Mouse (Mus musculus) lung, embryonic 16.5 days (tissue): ENCODE results near the gene Zbtb25. TPM values are rescaled to one million over a fixed set of nuclear protein-coding genes. Genes with fewer than 3 reads are reported as not detected.

Source experiments
- ATAC-seq: fragments of 200-750 bp; cut with Nextera tagmentation; 2 replicates; pipeline ENCODE4 v1.8.0; 2017; ENCODE audit warnings: low read depth, mild to moderate bottlenecking, moderate library complexity
- H3K27ac ChIP-seq: fragments of 300-500 bp; sonication (generic); 2 replicates; pipeline ENCODE4 v1.5.1; 2014; ENCODE audit warnings: mild to moderate bottlenecking, control low read depth, low read length
- H3K27me3 ChIP-seq: fragments of 300-500 bp; sonication (generic); 2 replicates; pipeline ENCODE4 v1.6.1; 2014; ENCODE audit warnings: low read depth, low read length, mixed read lengths; ENCODE audit not compliant: control insufficient read depth, insufficient read depth
- H3K36me3 ChIP-seq: fragments of 300-500 bp; sonication (generic); 2 replicates; pipeline ENCODE4 v1.6.1; 2014; ENCODE audit warnings: low read length; ENCODE audit not compliant: control insufficient read depth, insufficient read depth
- H3K4me1 ChIP-seq: fragments of 300-500 bp; sonication (generic); replicated peaks from 2 replicates; pipeline ENCODE4 v1.6.1; 2014; ENCODE audit warnings: low read length, mixed read lengths; ENCODE audit not compliant: control insufficient read depth, insufficient read depth
- H3K4me2 ChIP-seq: fragments of 300-500 bp; sonication (generic); 2 replicates; pipeline ENCODE4 v1.6.1; 2014; ENCODE audit warnings: low read depth, low read length, control low read depth
- H3K4me3 ChIP-seq: fragments of 300-500 bp; sonication (generic); 2 replicates; pipeline ENCODE4 v1.5.1; 2014; ENCODE audit warnings: mild to moderate bottlenecking, low read length, control low read depth
- H3K9ac ChIP-seq: fragments of 300-500 bp; sonication (generic); 2 replicates; pipeline ENCODE4 v1.6.1; 2014; ENCODE audit warnings: low read length, control low read depth
- H3K9me3 ChIP-seq: fragments of 300-500 bp; sonication (generic); 2 replicates; pipeline ENCODE4 v1.6.1; 2016; ENCODE audit warnings: low read length; ENCODE audit not compliant: control insufficient read depth
- WGBS: fragments of 180-500 bp; shearing (Covaris S2); extraction: QIAGEN DNeasy Blood & Tissue Kit; methylation state at CpG from one replicate; pipeline ENCODE4 v1.1.7; 2014; 5-methylcytosine and 5-hydroxymethylcytosine counted together
- polyA plus RNA-seq: library from polyadenylated mRNA; unstranded; fragments of >200 nt; fragmentation: Nextera tagmentation; extraction: Ambion mirVana; gene quantifications from 2 replicates; pipeline ENCODE4 v1.2.1, GENCODE M21; 2015

Gene Zbtb25
- polyA plus RNA-seq, 1 experiment from 2014 or later, result 16.9 TPM

DNA sequence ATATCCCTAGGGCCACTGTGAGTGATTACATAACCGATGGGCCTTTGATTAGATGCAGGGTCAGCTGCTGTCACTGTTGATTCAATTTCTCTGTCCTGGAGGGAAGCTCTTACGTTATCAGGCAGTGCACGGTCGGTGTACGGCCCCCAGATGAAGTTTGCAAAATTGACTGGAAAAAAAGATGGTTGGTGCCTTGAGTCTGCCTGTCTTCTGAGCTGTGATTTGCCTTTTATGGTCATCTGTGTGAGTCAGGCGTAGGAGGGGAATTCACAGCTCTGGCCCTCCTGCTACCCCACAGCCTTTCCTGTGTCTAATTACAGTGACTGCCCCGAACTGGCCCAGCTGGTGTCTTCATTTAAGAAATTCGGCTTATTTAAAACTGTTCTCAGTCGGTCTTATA is 61.4 kb downstream of the Zbtb25 start:
- H3K27me3 ChIP-seq, result no peaks in the 10 kb centered on the region
- H3K36me3 ChIP-seq, result peaks cover 8% of the 10 kb centered on the region
- peaks cover 25% of the 10 kb centered on the region for H3K4me1 ChIP-seq
- no peak overlapping the region; the same call in 1 of the 2 replicates for H3K4me2 ChIP-seq
- WGBS, result 31% methylated on average over 9 of the region's 9 CpGs
- no peak overlapping the region for H3K4me3 ChIP-seq
- H3K27ac ChIP-seq, result peak overlapping the region; percentile 86
- no peak overlapping the region for H3K9ac ChIP-seq
- H3K9me3 ChIP-seq, result no peaks in the 10 kb centered on the region
- peak; percentile 59 for ATAC-seq

DNA sequence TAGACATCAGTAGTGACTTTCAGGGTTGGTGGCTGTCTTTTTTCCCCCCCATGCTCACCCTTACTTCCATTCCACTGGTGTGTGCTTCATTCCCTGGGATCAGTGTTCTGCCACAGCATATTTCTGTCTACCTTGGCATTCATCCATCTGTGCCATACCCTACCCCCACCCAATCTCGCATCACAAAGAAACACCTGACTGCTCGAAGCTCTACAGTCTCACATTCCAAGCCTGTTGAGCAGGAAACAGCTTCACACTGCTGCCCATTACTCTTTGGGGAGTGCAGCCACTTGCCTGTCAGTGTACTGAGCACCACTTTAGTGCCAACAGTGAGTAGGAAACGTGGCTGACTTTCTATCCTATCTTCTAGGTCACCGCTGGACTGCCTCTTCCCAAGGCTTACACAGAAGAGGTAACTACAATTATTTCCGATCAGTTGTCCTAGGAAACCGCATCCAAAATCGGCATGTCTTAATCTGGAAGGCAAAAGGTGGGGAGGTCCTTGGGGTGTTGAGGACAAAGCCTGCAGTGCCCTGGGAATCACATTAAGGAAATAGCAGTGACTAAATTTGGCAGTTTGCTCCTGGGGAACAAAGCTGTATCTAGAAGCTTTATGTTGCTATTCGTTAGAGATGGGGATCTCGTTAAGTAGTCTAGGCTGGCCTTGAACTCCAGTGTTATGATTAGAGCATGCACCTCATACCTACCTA is 62.4 kb downstream of the Zbtb25 start:
- no peaks in the 10 kb centered on the region for H3K9me3 ChIP-seq
- ATAC-seq, result peak; percentile 84
- H3K36me3 ChIP-seq, result peaks cover 4% of the 10 kb centered on the region; the same call in 1 of the 2 replicates
- H3K4me1 ChIP-seq, result peaks cover 25% of the 10 kb centered on the region
- H3K27me3 ChIP-seq, result no peaks in the 10 kb centered on the region
- H3K4me2 ChIP-seq, result no peak overlapping the region
- 70% methylated on average over 9 of the region's 9 CpGs for WGBS
- peak overlapping the region; percentile 86 for H3K27ac ChIP-seq
- no peak overlapping the region for H3K4me3 ChIP-seq
- H3K9ac ChIP-seq, result peak overlapping the region; percentile 29; the same call in 1 of the 2 replicates

DNA sequence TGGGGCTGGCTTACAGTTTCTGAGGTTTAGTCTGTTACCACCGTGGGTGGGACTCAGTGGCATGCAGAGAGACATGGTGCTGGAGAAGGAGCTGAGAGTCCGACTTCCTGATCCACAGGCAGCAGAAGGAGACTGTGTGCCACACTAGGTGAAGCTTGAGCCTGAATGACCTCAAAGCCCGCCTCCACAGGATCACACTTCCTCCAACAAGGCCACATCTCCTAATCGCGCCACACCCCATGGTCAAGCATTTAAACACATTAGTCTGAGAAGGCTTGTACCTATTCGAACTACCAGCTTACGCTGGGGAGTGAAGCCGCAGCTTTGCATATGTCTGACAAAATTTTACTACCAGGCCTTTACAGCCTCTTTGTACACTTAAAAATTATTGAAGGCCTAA is 64.3 kb downstream of the Zbtb25 start:
- WGBS, result 86% methylated on average over 8 of the region's 8 CpGs
- H3K27me3 ChIP-seq, result no peaks in the 10 kb centered on the region
- no peak overlapping the region for H3K4me2 ChIP-seq
- H3K27ac ChIP-seq, result 0 out of 2 replicates have a peak overlapping the region, but pooled peaks have one; percentile 3
- H3K9ac ChIP-seq, result no peak overlapping the region
- no peak overlapping the region for H3K4me3 ChIP-seq
- peaks cover 20% of the 10 kb centered on the region for H3K4me1 ChIP-seq
- H3K36me3 ChIP-seq, result peaks cover 7% of the 10 kb centered on the region
- H3K9me3 ChIP-seq, result no peaks in the 10 kb centered on the region
- ATAC-seq, result no peak

DNA sequence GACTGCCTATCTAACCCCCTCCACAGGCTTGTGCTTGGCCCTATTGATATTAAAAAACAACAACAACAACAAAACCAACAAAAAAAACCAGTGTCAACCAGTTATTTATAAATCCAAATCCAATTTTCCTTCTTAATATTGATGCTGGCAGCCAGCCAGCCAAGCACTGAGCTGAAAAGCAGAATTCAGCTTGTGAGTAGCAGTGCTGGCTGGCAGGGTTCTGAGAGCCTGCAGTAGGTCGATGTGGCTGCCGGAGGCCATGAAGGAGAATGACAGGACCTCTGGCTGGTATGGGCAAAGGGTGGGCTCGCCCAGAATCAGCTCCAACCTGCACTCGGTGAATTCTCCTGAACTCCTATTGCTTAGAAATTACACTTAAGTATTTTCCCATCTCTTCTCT is 65.2 kb downstream of the Zbtb25 start:
- H3K4me3 ChIP-seq, result no peak overlapping the region
- H3K27me3 ChIP-seq, result no peaks in the 10 kb centered on the region
- no peak overlapping the region for H3K9ac ChIP-seq
- H3K9me3 ChIP-seq, result no peaks in the 10 kb centered on the region
- H3K27ac ChIP-seq, result no peak overlapping the region
- ATAC-seq, result no peak
- peaks cover 21% of the 10 kb centered on the region for H3K4me1 ChIP-seq
- no peak overlapping the region for H3K4me2 ChIP-seq
- WGBS, result 60% methylated on average over 4 of the region's 4 CpGs
- peaks cover 7% of the 10 kb centered on the region for H3K36me3 ChIP-seq

DNA sequence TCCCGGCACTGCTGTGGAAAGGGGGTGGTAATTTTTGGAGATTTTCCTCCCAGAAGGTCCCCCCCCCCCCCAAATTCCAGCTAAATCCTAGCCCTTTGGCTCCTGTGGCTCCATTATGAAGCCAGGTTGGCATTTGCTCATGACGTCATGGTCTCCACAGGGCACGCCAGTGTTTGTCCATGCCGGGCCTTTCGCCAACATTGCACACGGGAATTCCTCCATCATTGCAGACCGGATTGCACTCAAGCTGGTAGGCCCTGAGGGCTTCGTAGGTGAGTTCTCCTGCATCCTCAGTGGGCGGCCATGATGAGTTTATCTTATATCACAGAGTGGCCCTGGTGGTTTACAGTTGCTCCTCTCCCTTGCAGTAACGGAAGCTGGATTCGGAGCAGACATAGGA is 65.9 kb downstream of the Zbtb25 start:
- 71% methylated on average over 11 of the region's 11 CpGs for WGBS
- H3K27me3 ChIP-seq, result no peaks in the 10 kb centered on the region
- no peak overlapping the region for H3K4me2 ChIP-seq
- H3K4me1 ChIP-seq, result peaks cover 28% of the 10 kb centered on the region
- no peaks in the 10 kb centered on the region for H3K9me3 ChIP-seq
- H3K9ac ChIP-seq, result no peak overlapping the region
- ATAC-seq, result no peak
- no peak overlapping the region for H3K27ac ChIP-seq
- H3K4me3 ChIP-seq, result no peak overlapping the region
- H3K36me3 ChIP-seq, result peaks cover 7% of the 10 kb centered on the region

DNA sequence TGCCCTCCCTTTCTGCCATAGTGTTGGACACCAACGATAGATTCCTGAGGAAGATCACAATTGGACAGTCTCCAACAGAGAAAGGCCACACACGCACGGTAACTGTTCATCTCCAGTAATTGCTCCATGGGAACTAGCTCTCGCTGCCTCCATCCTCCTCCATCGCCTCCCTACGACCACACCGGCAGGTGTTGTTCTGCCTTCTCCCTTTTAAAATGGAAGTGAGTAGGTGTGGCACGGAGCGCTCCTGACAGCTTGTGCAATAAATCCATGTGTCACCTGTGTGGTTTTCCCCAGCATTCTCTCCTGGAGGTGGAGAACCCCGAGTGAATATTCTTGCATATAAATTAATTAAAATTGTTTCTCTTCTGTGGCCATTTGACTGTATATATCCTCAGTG is 69.0 kb downstream of the Zbtb25 start:
- Histone ChIP-seq H3K9me3 (no peaks in the 10 kb centered on the region), H3K4me2 (no peak overlapping the region), H3K27me3 (no peaks in the 10 kb centered on the region), H3K4me1 (peaks cover 10% of the 10 kb centered on the region), H3K9ac (no peak overlapping the region), H3K27ac (peak overlapping the region; percentile 75), H3K36me3 (peaks cover 20% of the 10 kb centered on the region), H3K4me3 (no peak overlapping the region)
- WGBS, result 83% methylated on average over 10 of the region's 10 CpGs
- no peak for ATAC-seq

DNA sequence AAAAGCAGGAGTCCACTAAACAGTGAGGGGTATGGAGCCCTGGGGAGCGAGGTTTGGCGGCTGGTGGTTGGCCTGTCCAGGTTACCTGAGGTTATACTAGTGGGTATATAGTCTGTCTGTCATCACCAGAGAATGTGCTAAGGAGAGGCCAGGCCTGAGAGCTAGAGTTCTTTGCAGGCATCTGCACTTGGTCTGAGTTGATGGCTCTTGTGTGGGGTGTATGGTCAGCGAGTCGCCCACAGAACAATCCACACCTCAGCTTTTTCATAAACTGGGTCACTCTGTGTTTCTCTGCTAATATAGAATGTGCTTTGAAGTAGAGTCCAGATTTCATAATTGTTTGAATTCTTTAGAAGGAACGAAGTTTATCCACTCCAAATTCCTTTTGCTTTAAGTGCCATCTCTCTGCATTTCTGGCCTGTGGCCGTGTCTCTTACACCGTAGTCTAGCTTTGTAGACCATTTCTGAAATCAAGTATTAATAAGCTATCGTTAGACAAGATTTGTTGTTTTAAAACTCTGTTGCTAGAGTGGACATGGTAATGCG is 70.0 kb downstream of the Zbtb25 start:
- peak overlapping the region; percentile 83 for H3K27ac ChIP-seq
- no peaks in the 10 kb centered on the region for H3K27me3 ChIP-seq
- H3K9ac ChIP-seq, result no peak overlapping the region
- WGBS, result 58% methylated on average over 9 of the region's 9 CpGs
- peaks cover 19% of the 10 kb centered on the region for H3K36me3 ChIP-seq
- peaks cover 10% of the 10 kb centered on the region for H3K4me1 ChIP-seq
- no peak overlapping the region for H3K4me3 ChIP-seq
- no peaks in the 10 kb centered on the region for H3K9me3 ChIP-seq
- H3K4me2 ChIP-seq, result no peak overlapping the region
- ATAC-seq, result peak; percentile 89

DNA sequence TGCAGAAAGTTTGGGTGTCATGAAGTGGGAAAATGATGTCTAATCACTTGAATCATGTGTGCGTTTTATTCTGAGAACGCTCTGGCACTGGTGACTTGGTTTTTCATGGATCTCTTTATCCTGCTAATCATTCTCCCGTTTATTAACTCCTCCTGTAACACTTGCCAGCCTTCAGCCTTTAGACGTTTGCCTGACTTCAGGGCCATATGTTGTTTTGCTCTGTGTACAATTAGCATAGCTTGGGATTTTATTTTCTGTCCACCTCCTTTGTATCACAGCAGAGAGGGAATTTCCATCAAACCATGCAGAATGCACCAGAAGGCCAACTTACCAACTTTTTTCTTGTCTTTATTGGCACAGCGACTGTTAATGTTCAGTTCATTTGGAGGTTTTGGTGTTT is 71.6 kb downstream of the Zbtb25 start:
- Histone ChIP-seq H3K9ac (no peak overlapping the region), H3K27ac (peak overlapping the region; percentile 83), H3K36me3 (peaks cover 23% of the 10 kb centered on the region), H3K4me2 (no peak overlapping the region), H3K9me3 (no peaks in the 10 kb centered on the region), H3K4me3 (no peak overlapping the region), H3K4me1 (peaks cover 10% of the 10 kb centered on the region), H3K27me3 (no peaks in the 10 kb centered on the region)
- 80% methylated on average over 5 of the region's 5 CpGs for WGBS
- ATAC-seq, result no peak
